Mouse (Mus musculus) limb, embryonic 10.5 days (tissue): ENCODE results near the gene Oxsr1. TPM values are rescaled to one million over a fixed set of nuclear protein-coding genes. Genes with fewer than 3 reads are reported as not detected.

Experiments
- DNase-seq: peaks from one replicate; pipeline ENCODE4 v3.0.0-alpha.2; 2017; ENCODE audit warnings: low spot score
- H3K27ac ChIP-seq: fragments of 300-500 bp; sonication (generic); 2 replicates; pipeline ENCODE4 v1.5.1; 2016; ENCODE audit warnings: mild to moderate bottlenecking
- H3K27me3 ChIP-seq: fragments of 300-500 bp; sonication (generic); 2 replicates; pipeline ENCODE4 v1.6.1; 2016; ENCODE audit warnings: low read depth, mild to moderate bottlenecking; ENCODE audit not compliant: poor library complexity, severe bottlenecking
- H3K36me3 ChIP-seq: fragments of 300-500 bp; sonication (generic); 2 replicates; pipeline ENCODE4 v1.6.1; 2016; ENCODE audit warnings: mild to moderate bottlenecking, moderate library complexity
- H3K4me1 ChIP-seq: fragments of 300-500 bp; sonication (generic); 2 replicates; pipeline ENCODE4 v1.6.1; 2016
- H3K4me3 ChIP-seq: fragments of 300-500 bp; sonication (generic); 2 replicates; pipeline ENCODE4 v1.5.1; 2016; ENCODE audit warnings: mild to moderate bottlenecking, moderate library complexity
- H3K9me3 ChIP-seq: fragments of 300-500 bp; sonication (generic); replicated peaks from 2 replicates; pipeline ENCODE4 v1.6.1; 2016; ENCODE audit warnings: mild to moderate bottlenecking
- WGBS: fragments of 180-500 bp; shearing (Covaris S2); methylation state at CpG from one replicate; pipeline ENCODE4 v1.1.7; 2016; 5-methylcytosine and 5-hydroxymethylcytosine counted together
- polyA plus RNA-seq: library from polyadenylated mRNA; unstranded; fragments of >200 nt; fragmentation: Nextera tagmentation; extraction: Ambion mirVana; gene quantifications from 2 replicates; pipeline ENCODE4 v1.2.1, GENCODE M21; 2016

Oxsr1 gene
- polyA plus RNA-seq, 1 experiment from 2014 or later: 11.9 TPM

- 66% methylated on average over 10 of the region's 10 CpGs for WGBS
These were observed 12.1 kb upstream of the Oxsr1 start for GRCm38 (mm10) chr9:119334324-119334723.

GRCm38 (mm10) chr9:119330186-119330963, 8.1 kb upstream of the Oxsr1 start:
- Histone ChIP-seq H3K27ac (no peak overlapping the region), H3K9me3 (no peaks in the 10 kb centered on the region), H3K4me1 (no peaks in the 10 kb centered on the region), H3K4me3 (no peak overlapping the region), H3K27me3 (no peaks in the 10 kb centered on the region), H3K36me3 (no peaks in the 10 kb centered on the region)
- 91% methylated on average over 15 of the region's 15 CpGs for WGBS
- no peak for DNase-seq

More at GRCm38 (mm10) chr9:119334324-119334723, 12.1 kb upstream of the Oxsr1 start:
- H3K4me3 ChIP-seq: no peak overlapping the region
- no peaks in the 10 kb centered on the region for H3K9me3 ChIP-seq
- no peak for DNase-seq
- H3K36me3 ChIP-seq: no peaks in the 10 kb centered on the region
- no peak overlapping the region for H3K27ac ChIP-seq
- peaks cover 4% of the 10 kb centered on the region for H3K4me1 ChIP-seq
- H3K27me3 ChIP-seq: peaks cover 13% of the 10 kb centered on the region

- H3K27me3 ChIP-seq: no peaks in the 10 kb centered on the region
- H3K36me3 ChIP-seq: no peaks in the 10 kb centered on the region
- WGBS: 90% methylated on average over 3 of the region's 3 CpGs
- H3K4me1 ChIP-seq: peaks cover 2% of the 10 kb centered on the region; the same call in 1 of the 2 replicates
- H3K9me3 ChIP-seq: no peaks in the 10 kb centered on the region
- no peak overlapping the region for H3K27ac ChIP-seq
- H3K4me3 ChIP-seq: no peak overlapping the region
- no peak for DNase-seq
These were observed 6.3 kb upstream of the Oxsr1 start for GRCm38 (mm10) chr9:119328488-119328887.

- no peak for DNase-seq
- WGBS: 67% methylated on average over 1 of the region's 1 CpGs
- Histone ChIP-seq H3K36me3 (no peaks in the 10 kb centered on the region), H3K4me3 (no peak overlapping the region), H3K27ac (no peak overlapping the region), H3K4me1 (peaks cover 19% of the 10 kb centered on the region), H3K27me3 (no peaks in the 10 kb centered on the region), H3K9me3 (no peaks in the 10 kb centered on the region)
These were observed 1.9 kb upstream of the Oxsr1 start for GRCm38 (mm10) chr9:119324130-119324529.

GRCm38 (mm10) chr9:119323260-119323645, 1.0 kb upstream of the Oxsr1 start:
- H3K36me3 ChIP-seq: peaks cover 4% of the 10 kb centered on the region; the same call in 1 of the 2 replicates
- H3K4me3 ChIP-seq: peak overlapping the region; percentile 81
- 9% methylated on average over 9 of the region's 9 CpGs for WGBS
- H3K27me3 ChIP-seq: no peaks in the 10 kb centered on the region
- H3K4me1 ChIP-seq: peaks cover 19% of the 10 kb centered on the region
- DNase-seq: no peak
- H3K9me3 ChIP-seq: no peaks in the 10 kb centered on the region
- H3K27ac ChIP-seq: peak overlapping the region; percentile 99

GRCm38 (mm10) chr9:119321392-119322229, 616 bp downstream of the Oxsr1 start:
- Histone ChIP-seq H3K9me3 (no peaks in the 10 kb centered on the region), H3K27me3 (no peaks in the 10 kb centered on the region), H3K36me3 (peaks cover 6% of the 10 kb centered on the region; the same call in 1 of the 2 replicates), H3K4me1 (peaks cover 19% of the 10 kb centered on the region), H3K27ac (peak overlapping the region; percentile 99), H3K4me3 (peak overlapping the region; percentile 81)
- peak; percentile 68 for DNase-seq
- under 1% methylated on average over 59 of the region's 59 CpGs for WGBS

GRCm38 (mm10) chr9:119320946-119321345, 1.3 kb downstream of the Oxsr1 start:
- H3K9me3 ChIP-seq: no peaks in the 10 kb centered on the region
- H3K27ac ChIP-seq: peak overlapping the region; percentile 25; the same call in 1 of the 2 replicates
- peak overlapping the region; percentile 81 for H3K4me3 ChIP-seq
- no peaks in the 10 kb centered on the region for H3K27me3 ChIP-seq
- H3K36me3 ChIP-seq: peaks cover 6% of the 10 kb centered on the region; the same call in 1 of the 2 replicates
- no peak for DNase-seq
- WGBS: 15% methylated on average over 7 of the region's 7 CpGs
- H3K4me1 ChIP-seq: peaks cover 19% of the 10 kb centered on the region

- peak overlapping the region; percentile 81; the same call in 1 of the 2 replicates for H3K4me3 ChIP-seq
- H3K4me1 ChIP-seq: peaks cover 19% of the 10 kb centered on the region
- no peak overlapping the region for H3K27ac ChIP-seq
- no peaks in the 10 kb centered on the region for H3K9me3 ChIP-seq
- DNase-seq: no peak
- peaks cover 6% of the 10 kb centered on the region; the same call in 1 of the 2 replicates for H3K36me3 ChIP-seq
- no peaks in the 10 kb centered on the region for H3K27me3 ChIP-seq
- 88% methylated on average over 7 of the region's 7 CpGs for WGBS
These were observed 1.8 kb downstream of the Oxsr1 start for GRCm38 (mm10) chr9:119320446-119320845.

- H3K36me3 ChIP-seq: peaks cover 6% of the 10 kb centered on the region; the same call in 1 of the 2 replicates
- 91% methylated on average over 1 of the region's 1 CpGs for WGBS
- no peaks in the 10 kb centered on the region for H3K9me3 ChIP-seq
- H3K4me3 ChIP-seq: no peak overlapping the region
- DNase-seq: no peak
- peaks cover 19% of the 10 kb centered on the region for H3K4me1 ChIP-seq
- H3K27ac ChIP-seq: no peak overlapping the region
- H3K27me3 ChIP-seq: no peaks in the 10 kb centered on the region
These were observed 3.3 kb downstream of the Oxsr1 start for GRCm38 (mm10) chr9:119318891-119319290.

- Histone ChIP-seq H3K27me3 (no peaks in the 10 kb centered on the region), H3K4me3 (no peak overlapping the region), H3K27ac (no peak overlapping the region), H3K36me3 (0 out of 2 replicates have a peak, but pooled peaks cover under 1% of the 10 kb centered on the region), H3K4me1 (no peaks in the 10 kb centered on the region), H3K9me3 (no peaks in the 10 kb centered on the region)
- no peak for DNase-seq
- WGBS: 94% methylated on average over 10 of the region's 10 CpGs
These were observed 9.1 kb downstream of the Oxsr1 start for GRCm38 (mm10) chr9:119313096-119313495.

GRCm38 (mm10) chr9:119309067-119309466, 13.2 kb downstream of the Oxsr1 start:
- 0 out of 2 replicates have a peak, but pooled peaks cover 2% of the 10 kb centered on the region for H3K36me3 ChIP-seq
- no peak for DNase-seq
- 91% methylated on average over 1 of the region's 1 CpGs for WGBS

GRCm38 (mm10) chr9:119305863-119306262, 16.4 kb downstream of the Oxsr1 start:
- 96% methylated on average over 7 of the region's 7 CpGs for WGBS
- Histone ChIP-seq H3K4me3 (no peak overlapping the region), H3K27ac (no peak overlapping the region), H3K27me3 (no peaks in the 10 kb centered on the region), H3K36me3 (peaks cover 23% of the 10 kb centered on the region), H3K4me1 (no peaks in the 10 kb centered on the region), H3K9me3 (no peaks in the 10 kb centered on the region)
- DNase-seq: no peak

More at GRCm38 (mm10) chr9:119309067-119309466, 13.2 kb downstream of the Oxsr1 start:
- no peaks in the 10 kb centered on the region for H3K27me3 ChIP-seq
- H3K27ac ChIP-seq: no peak overlapping the region
- no peaks in the 10 kb centered on the region for H3K4me1 ChIP-seq
- no peaks in the 10 kb centered on the region for H3K9me3 ChIP-seq
- no peak overlapping the region for H3K4me3 ChIP-seq

GRCm38 (mm10) chr9:119298563-119298962, 23.7 kb downstream of the Oxsr1 start:
- Histone ChIP-seq H3K36me3 (peaks cover 21% of the 10 kb centered on the region), H3K27ac (no peak overlapping the region), H3K4me1 (no peaks in the 10 kb centered on the region), H3K27me3 (no peaks in the 10 kb centered on the region), H3K9me3 (no peaks in the 10 kb centered on the region), H3K4me3 (no peak overlapping the region)
- DNase-seq: no peak
- 86% methylated on average over 3 of the region's 3 CpGs for WGBS
